Mouse (Mus musculus): ENCODE measurements around the gene Adamtsl3.
A peak's percentile ranks its signal among the peaks of the same experiment; 100 is the strongest.
"Not testable (repeated sequence)": the region's sequence is repeated elsewhere in the genome, so short reads cannot be mapped to it uniquely, and the experiment has no call there.

The Adamtsl3 gene

GRCm38 (mm10) chr7:82420329-82421052 is 85.0 kb downstream of the Adamtsl3 start:
- not testable (repeated sequence) for DNase-seq (ENCODE audit: low read depth, low spot score)

- DNase-seq (ENCODE audit: low read depth, low spot score): peak; percentile 6
These were observed 87.1 kb downstream of the Adamtsl3 start for GRCm38 (mm10) chr7:82422561-82422960.

- no peak for DNase-seq (ENCODE audit: low read depth, low spot score)
These were observed 88.1 kb downstream of the Adamtsl3 start for GRCm38 (mm10) chr7:82423602-82424001.

GRCm38 (mm10) chr7:82424281-82424680 is 88.8 kb downstream of the Adamtsl3 start:
- no peak for DNase-seq (ENCODE audit: low read depth, low spot score)

GRCm38 (mm10) chr7:82425374-82425773 is 89.9 kb downstream of the Adamtsl3 start:
- no peak for DNase-seq (ENCODE audit: low read depth, low spot score)

GRCm38 (mm10) chr7:82429447-82429846 is 94.0 kb downstream of the Adamtsl3 start:
- no peak for DNase-seq (ENCODE audit: low read depth, low spot score)

GRCm38 (mm10) chr7:82431572-82431971 is 96.1 kb downstream of the Adamtsl3 start:
- DNase-seq (ENCODE audit: low read depth, low spot score): no peak

- DNase-seq (ENCODE audit: low read depth, low spot score): no peak
These were observed 97.7 kb downstream of the Adamtsl3 start for GRCm38 (mm10) chr7:82433226-82433625.

GRCm38 (mm10) chr7:82458376-82458775 is 122.9 kb downstream of the Adamtsl3 start:
- no peak for DNase-seq (ENCODE audit: low read depth, low spot score)

- no peak for DNase-seq (ENCODE audit: low read depth, low spot score)
These were observed 127.5 kb downstream of the Adamtsl3 start for GRCm38 (mm10) chr7:82462921-82463523.

- no peak for DNase-seq (ENCODE audit: low read depth, low spot score)
These were observed 128.9 kb downstream of the Adamtsl3 start for GRCm38 (mm10) chr7:82464364-82464763.

- DNase-seq (ENCODE audit: low read depth, low spot score): no peak
These were observed 129.9 kb downstream of the Adamtsl3 start for GRCm38 (mm10) chr7:82465437-82465836.

GRCm38 (mm10) chr7:82476441-82477221 is 141.1 kb downstream of the Adamtsl3 start:
- no peak for DNase-seq (ENCODE audit: low read depth, low spot score)

- no peak for DNase-seq (ENCODE audit: low read depth, low spot score)
These were observed 143.0 kb downstream of the Adamtsl3 start for GRCm38 (mm10) chr7:82478461-82478860.

GRCm38 (mm10) chr7:82478861-82479755 is 143.6 kb downstream of the Adamtsl3 start:
- DNase-seq (ENCODE audit: low read depth, low spot score): no peak

GRCm38 (mm10) chr7:82483426-82483825 is 147.9 kb downstream of the Adamtsl3 start:
- DNase-seq (ENCODE audit: low read depth, low spot score): no peak

- DNase-seq (ENCODE audit: low read depth, low spot score): no peak
These were observed 149.3 kb downstream of the Adamtsl3 start for GRCm38 (mm10) chr7:82484834-82485233.

GRCm38 (mm10) chr7:82485344-82485954 is 150.0 kb downstream of the Adamtsl3 start:
- DNase-seq (ENCODE audit: low read depth, low spot score): no peak

GRCm38 (mm10) chr7:82491018-82491417 is 155.5 kb downstream of the Adamtsl3 start:
- DNase-seq (ENCODE audit: low read depth, low spot score): no peak

GRCm38 (mm10) chr7:82492881-82493280 is 157.4 kb downstream of the Adamtsl3 start:
- DNase-seq (ENCODE audit: low read depth, low spot score): no peak

- DNase-seq (ENCODE audit: low read depth, low spot score): no peak
These were observed 158.7 kb downstream of the Adamtsl3 start for GRCm38 (mm10) chr7:82494220-82494619.

Data from mesoderm, embryonic 11.5 days (tissue).